Mouse (Mus musculus): ENCODE measurements around the gene Irf2. TPM values are rescaled to one million over a fixed set of nuclear protein-coding genes. Genes with fewer than 3 reads are reported as not detected.

Irf2 gene
- polyA plus RNA-seq, 1 experiment from 2014 or later = 6.4 TPM

DNA sequence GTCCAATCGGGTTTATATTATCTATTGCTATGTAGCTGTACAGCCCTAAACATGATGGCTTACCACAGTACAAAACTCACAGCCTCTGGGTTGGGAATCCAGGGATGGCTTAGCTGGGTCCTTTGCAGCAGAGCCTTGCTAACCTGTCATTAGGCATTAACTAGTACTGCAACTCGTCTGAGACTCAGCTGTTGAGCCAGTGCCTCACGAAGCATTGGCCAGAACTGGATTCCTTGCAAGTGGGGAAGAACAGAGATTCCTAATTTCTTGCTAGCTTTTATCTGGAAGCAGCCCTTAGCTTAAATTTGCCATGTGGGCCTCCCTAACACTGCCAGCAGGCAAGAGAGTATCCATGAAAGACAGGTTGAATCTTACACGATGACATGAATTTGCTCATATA is 104.3 kb downstream of the Irf2 start:
- Histone ChIP-seq H3K4me2 (ENCODE audit: low read length) (no peak overlapping the region), H3K4me3 (replicated peaks; ENCODE audit: low read depth, low read length) (no peak overlapping the region), H3K36me3 (ENCODE audit: control insufficient read depth, insufficient read depth, low read length) (no peaks in the 10 kb centered on the region), H3K9ac (replicated peaks; ENCODE audit: low read length) (no peak overlapping the region), H3K27ac (replicated peaks; ENCODE audit: low read depth, low read length) (no peak overlapping the region), H3K27me3 (ENCODE audit: control insufficient read depth, insufficient read depth, low read length) (no peaks in the 10 kb centered on the region), H3K9me3 (ENCODE audit: control insufficient read depth, low read length) (no peaks in the 10 kb centered on the region), H3K4me1 (ENCODE audit: control insufficient read depth, insufficient read depth, low read length) (no peaks in the 10 kb centered on the region)
- 91% methylated on average over 4 of the region's 4 CpGs for WGBS
- ATAC-seq (ENCODE audit: low FRiP score, low TSS enrichment) (no peak), DNase-seq (no peak)

DNA sequence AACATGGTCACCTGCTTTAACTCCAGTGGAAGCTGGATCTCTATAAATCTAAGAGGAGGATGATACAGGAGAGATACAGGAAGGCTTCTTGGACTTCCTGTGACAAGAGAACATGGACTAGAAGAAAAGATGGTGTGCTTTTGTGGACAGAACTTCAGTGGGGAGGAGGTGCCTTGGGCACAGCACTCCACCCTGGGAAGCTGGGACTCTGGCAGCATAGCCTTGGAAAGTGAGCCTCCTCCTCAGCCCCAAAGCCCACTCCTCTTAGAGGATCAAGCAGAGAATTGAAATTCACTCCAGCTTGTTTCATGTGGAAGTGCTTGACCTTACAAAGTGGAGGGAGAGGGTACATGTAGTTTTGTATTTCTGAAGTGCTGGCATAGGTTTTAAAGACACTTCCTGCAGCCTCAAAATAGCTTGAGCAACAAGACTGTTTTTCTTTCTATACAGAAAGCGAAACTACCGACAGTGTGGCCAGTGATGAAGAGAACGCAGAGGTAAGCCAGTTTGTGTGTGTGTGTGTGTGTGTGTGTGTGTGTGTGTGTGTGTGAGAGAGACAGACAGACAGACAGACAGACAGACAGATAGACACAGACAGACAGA is 104.9 kb downstream of the Irf2 start:
- Histone ChIP-seq H3K36me3 (ENCODE audit: control insufficient read depth, insufficient read depth, low read length) (no peaks in the 10 kb centered on the region), H3K9ac (replicated peaks; ENCODE audit: low read length) (no peak overlapping the region), H3K27me3 (ENCODE audit: control insufficient read depth, insufficient read depth, low read length) (no peaks in the 10 kb centered on the region), H3K27ac (replicated peaks; ENCODE audit: low read depth, low read length) (no peak overlapping the region), H3K4me1 (ENCODE audit: control insufficient read depth, insufficient read depth, low read length) (no peaks in the 10 kb centered on the region), H3K4me3 (replicated peaks; ENCODE audit: low read depth, low read length) (no peak overlapping the region), H3K9me3 (ENCODE audit: control insufficient read depth, low read length) (no peaks in the 10 kb centered on the region), H3K4me2 (ENCODE audit: low read length) (no peak overlapping the region)
- ATAC-seq (ENCODE audit: low FRiP score, low TSS enrichment) = no peak
- 98% methylated on average over 3 of the region's 3 CpGs for WGBS
- DNase-seq = no peak

DNA sequence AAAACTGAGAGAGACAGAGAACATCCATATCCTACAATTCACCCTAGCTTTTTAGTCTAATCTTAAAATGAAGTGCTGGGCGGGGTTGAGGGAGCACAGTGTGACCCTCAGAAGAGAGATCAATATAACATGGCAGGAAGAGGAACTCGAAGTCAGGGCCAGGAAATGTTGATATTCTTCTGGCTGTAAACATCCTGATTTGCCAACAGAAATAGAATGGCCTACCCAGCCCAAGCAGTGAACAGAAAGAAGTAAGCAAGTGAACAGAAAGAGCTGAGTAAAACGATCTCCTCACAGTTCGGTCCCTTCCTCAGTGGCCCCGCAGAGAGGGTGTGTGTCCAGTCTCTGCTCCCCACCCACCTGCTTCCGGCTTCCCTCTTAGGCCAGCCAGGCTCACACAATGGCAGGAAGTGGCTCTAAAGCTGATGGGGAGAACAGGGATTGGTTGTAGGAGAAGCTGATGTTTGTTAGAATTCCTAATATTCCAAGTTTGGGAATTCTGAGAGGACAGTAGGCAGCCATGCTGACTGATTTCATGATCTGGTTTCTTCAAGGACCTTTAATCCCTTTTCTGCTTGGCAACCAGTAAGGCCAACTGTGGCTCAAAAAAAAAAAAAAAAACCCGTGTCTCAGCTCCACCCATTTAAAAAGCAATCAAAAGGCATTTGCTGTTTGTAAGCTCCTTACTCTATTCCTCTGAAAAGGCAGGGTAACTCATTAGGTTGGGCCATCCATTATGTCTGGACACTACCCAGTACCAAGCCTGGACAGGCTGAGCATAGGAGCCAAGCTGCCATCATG is 105.6 kb downstream of the Irf2 start:
- H3K9ac ChIP-seq (replicated peaks; ENCODE audit: low read length) = no peak overlapping the region
- no peak for ATAC-seq (ENCODE audit: low FRiP score, low TSS enrichment)
- DNase-seq = no peak
- H3K4me3 ChIP-seq (replicated peaks; ENCODE audit: low read depth, low read length) = no peak overlapping the region
- no peaks in the 10 kb centered on the region for H3K9me3 ChIP-seq (ENCODE audit: control insufficient read depth, low read length)
- WGBS = 71% methylated on average over 7 of the region's 7 CpGs
- H3K4me2 ChIP-seq (ENCODE audit: low read length) = no peak overlapping the region
- no peak overlapping the region for H3K27ac ChIP-seq (replicated peaks; ENCODE audit: low read depth, low read length)
- no peaks in the 10 kb centered on the region for H3K27me3 ChIP-seq (ENCODE audit: control insufficient read depth, insufficient read depth, low read length)
- H3K36me3 ChIP-seq (ENCODE audit: control insufficient read depth, insufficient read depth, low read length) = no peaks in the 10 kb centered on the region
- H3K4me1 ChIP-seq (ENCODE audit: control insufficient read depth, insufficient read depth, low read length) = no peaks in the 10 kb centered on the region

DNA sequence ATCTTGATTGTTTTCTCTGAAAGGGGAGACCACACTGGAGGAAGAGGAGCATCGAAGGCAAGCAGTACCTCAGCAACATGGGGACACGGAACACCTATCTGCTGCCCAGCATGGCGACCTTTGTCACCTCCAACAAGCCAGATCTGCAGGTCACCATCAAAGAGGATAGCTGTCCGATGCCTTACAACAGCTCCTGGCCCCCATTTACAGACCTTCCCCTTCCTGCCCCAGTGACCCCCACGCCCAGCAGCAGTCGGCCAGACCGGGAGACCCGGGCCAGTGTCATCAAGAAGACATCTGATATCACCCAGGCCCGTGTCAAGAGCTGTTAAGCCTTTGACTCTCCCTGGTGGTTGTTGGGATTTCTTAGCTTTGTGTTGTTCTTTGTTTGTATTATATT is 106.4 kb downstream of the Irf2 start:
- WGBS = 95% methylated on average over 9 of the region's 9 CpGs
- DNase-seq (no peak), ATAC-seq (ENCODE audit: low FRiP score, low TSS enrichment) (no peak)
- H3K9me3 ChIP-seq (ENCODE audit: control insufficient read depth, low read length) = no peaks in the 10 kb centered on the region
- H3K27ac ChIP-seq (replicated peaks; ENCODE audit: low read depth, low read length) = no peak overlapping the region
- no peaks in the 10 kb centered on the region for H3K36me3 ChIP-seq (ENCODE audit: control insufficient read depth, insufficient read depth, low read length)
- no peak overlapping the region for H3K4me2 ChIP-seq (ENCODE audit: low read length)
- no peak overlapping the region for H3K9ac ChIP-seq (replicated peaks; ENCODE audit: low read length)
- H3K27me3 ChIP-seq (ENCODE audit: control insufficient read depth, insufficient read depth, low read length) = no peaks in the 10 kb centered on the region
- H3K4me1 ChIP-seq (ENCODE audit: control insufficient read depth, insufficient read depth, low read length) = no peaks in the 10 kb centered on the region
- H3K4me3 ChIP-seq (replicated peaks; ENCODE audit: low read depth, low read length) = no peak overlapping the region

DNA sequence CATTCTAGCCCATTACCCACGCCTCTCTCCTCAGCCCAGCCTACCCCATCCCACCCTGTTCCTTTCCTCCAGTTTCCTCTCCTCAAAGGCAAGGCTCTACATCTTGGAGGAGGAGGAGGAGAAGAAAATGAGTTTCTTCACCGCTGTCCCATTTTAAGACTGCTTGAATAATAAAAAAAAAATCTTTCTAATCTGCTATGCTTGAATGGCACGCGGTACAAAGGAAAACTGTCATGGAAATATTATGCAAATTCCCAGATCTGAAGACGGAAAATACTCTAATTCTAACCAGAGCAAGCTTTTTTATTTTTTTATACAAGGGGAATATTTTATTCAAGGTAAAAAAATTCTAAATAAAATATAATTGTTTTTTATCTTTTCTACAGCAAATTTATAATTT is 107.4 kb downstream of the Irf2 start:
- H3K4me2 ChIP-seq (ENCODE audit: low read length) = no peak overlapping the region
- H3K9me3 ChIP-seq (ENCODE audit: control insufficient read depth, low read length) = no peaks in the 10 kb centered on the region
- H3K27ac ChIP-seq (replicated peaks; ENCODE audit: low read depth, low read length) = no peak overlapping the region
- H3K4me3 ChIP-seq (replicated peaks; ENCODE audit: low read depth, low read length) = no peak overlapping the region
- DNase-seq (no peak), ATAC-seq (ENCODE audit: low FRiP score, low TSS enrichment) (no peak)
- no peaks in the 10 kb centered on the region for H3K4me1 ChIP-seq (ENCODE audit: control insufficient read depth, insufficient read depth, low read length)
- no peaks in the 10 kb centered on the region for H3K27me3 ChIP-seq (ENCODE audit: control insufficient read depth, insufficient read depth, low read length)
- no peak overlapping the region for H3K9ac ChIP-seq (replicated peaks; ENCODE audit: low read length)
- WGBS = 83% methylated on average over 5 of the region's 5 CpGs
- no peaks in the 10 kb centered on the region for H3K36me3 ChIP-seq (ENCODE audit: control insufficient read depth, insufficient read depth, low read length)

DNA sequence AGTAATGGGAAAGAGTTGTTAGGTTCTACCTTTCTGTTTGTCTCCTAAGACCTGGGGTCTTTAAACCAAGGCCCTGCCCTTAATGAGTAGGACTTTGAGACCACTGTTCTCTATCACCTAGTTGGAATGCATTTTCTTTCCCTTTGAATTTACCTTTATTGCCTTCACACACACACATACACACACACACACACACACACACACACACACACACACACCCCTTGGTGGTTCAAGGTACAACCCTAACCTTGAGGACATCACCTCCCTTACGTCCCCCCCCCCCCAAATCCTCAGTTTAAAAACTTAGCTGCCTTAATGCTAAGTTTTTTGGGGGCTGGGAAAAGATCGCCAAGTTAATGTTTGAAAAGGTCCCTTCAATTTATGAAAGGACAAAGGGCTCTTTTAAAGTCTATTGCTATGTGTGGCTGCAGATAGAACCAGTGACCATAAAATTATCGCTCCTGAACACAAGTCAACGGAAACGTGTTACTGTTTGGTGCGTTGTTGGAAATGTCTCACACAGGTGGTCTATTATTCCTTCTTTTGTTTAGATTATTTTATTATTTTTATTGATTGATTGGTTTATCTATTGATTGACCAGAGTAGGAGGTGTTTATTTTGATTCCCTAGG is 108.6 kb downstream of the Irf2 start:
- 95% methylated on average over 6 of the region's 6 CpGs for WGBS
- H3K36me3 ChIP-seq (ENCODE audit: control insufficient read depth, insufficient read depth, low read length) = no peaks in the 10 kb centered on the region
- no peak overlapping the region for H3K4me3 ChIP-seq (replicated peaks; ENCODE audit: low read depth, low read length)
- no peak overlapping the region for H3K27ac ChIP-seq (replicated peaks; ENCODE audit: low read depth, low read length)
- no peaks in the 10 kb centered on the region for H3K4me1 ChIP-seq (ENCODE audit: control insufficient read depth, insufficient read depth, low read length)
- H3K27me3 ChIP-seq (ENCODE audit: control insufficient read depth, insufficient read depth, low read length) = no peaks in the 10 kb centered on the region
- no peaks in the 10 kb centered on the region for H3K9me3 ChIP-seq (ENCODE audit: control insufficient read depth, low read length)
- no peak for ATAC-seq (ENCODE audit: low FRiP score, low TSS enrichment)
- no peak overlapping the region for H3K4me2 ChIP-seq (ENCODE audit: low read length)
- DNase-seq = no peak
- no peak overlapping the region for H3K9ac ChIP-seq (replicated peaks; ENCODE audit: low read length)

DNA sequence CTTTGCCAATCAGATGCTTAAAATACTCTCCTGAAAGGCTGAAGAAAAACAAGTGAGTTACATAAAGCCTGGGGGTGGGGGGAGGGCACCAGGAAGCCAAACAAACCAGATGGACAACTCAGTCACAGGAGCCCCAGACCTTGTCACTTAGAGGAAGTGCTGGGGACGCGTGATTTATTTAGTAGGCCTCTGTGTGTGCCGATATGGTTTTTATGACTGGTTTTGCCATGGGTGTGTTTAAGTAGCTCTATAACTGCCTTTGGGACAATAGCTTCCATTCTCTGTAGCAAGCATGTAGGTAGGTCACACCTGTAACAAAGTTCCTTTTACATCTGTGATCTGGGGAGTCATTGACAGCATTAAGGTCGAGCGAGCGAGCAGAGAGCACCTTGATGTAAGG is 109.4 kb downstream of the Irf2 start:
- H3K4me3 ChIP-seq (replicated peaks; ENCODE audit: low read depth, low read length) = no peak overlapping the region

DNA sequence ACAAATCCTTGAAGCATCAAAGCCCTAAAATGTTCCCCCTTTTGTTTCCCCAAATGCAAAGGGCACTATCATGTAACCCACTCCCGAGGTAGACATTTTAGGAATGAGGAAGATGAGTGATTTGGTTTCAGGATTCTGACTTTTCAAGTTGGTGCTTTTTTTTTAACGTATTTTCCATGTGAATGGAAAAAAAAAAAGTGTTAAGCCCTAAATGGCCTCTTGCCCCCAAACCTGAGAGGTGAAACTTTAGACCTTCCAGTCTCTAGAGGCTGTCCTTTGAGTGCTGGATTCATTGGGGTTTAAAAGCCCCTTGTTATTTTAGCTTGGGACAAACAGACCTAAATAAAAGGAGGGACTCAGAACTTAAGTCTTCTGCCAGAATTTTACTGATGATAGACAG is 109.9 kb downstream of the Irf2 start:
- no peaks in the 10 kb centered on the region for H3K27me3 ChIP-seq (ENCODE audit: control insufficient read depth, insufficient read depth, low read length)
- no peak overlapping the region for H3K4me2 ChIP-seq (ENCODE audit: low read length)
- no peak overlapping the region for H3K27ac ChIP-seq (replicated peaks; ENCODE audit: low read depth, low read length)
- 51% methylated on average over 2 of the region's 2 CpGs for WGBS
- no peaks in the 10 kb centered on the region for H3K36me3 ChIP-seq (ENCODE audit: control insufficient read depth, insufficient read depth, low read length)
- ATAC-seq (ENCODE audit: low FRiP score, low TSS enrichment) = no peak
- no peak overlapping the region for H3K4me3 ChIP-seq (replicated peaks; ENCODE audit: low read depth, low read length)
- no peaks in the 10 kb centered on the region for H3K4me1 ChIP-seq (ENCODE audit: control insufficient read depth, insufficient read depth, low read length)
- no peak overlapping the region for H3K9ac ChIP-seq (replicated peaks; ENCODE audit: low read length)
- no peak for DNase-seq
- no peaks in the 10 kb centered on the region for H3K9me3 ChIP-seq (ENCODE audit: control insufficient read depth, low read length)

More for the DNA sequence above, 109.4 kb downstream of the Irf2 start:
- 88% methylated on average over 6 of the region's 6 CpGs for WGBS
- no peaks in the 10 kb centered on the region for H3K9me3 ChIP-seq (ENCODE audit: control insufficient read depth, low read length)
- no peak overlapping the region for H3K9ac ChIP-seq (replicated peaks; ENCODE audit: low read length)
- no peaks in the 10 kb centered on the region for H3K36me3 ChIP-seq (ENCODE audit: control insufficient read depth, insufficient read depth, low read length)
- ATAC-seq (ENCODE audit: low FRiP score, low TSS enrichment) (no peak), DNase-seq (no peak)
- no peaks in the 10 kb centered on the region for H3K27me3 ChIP-seq (ENCODE audit: control insufficient read depth, insufficient read depth, low read length)
- no peak overlapping the region for H3K27ac ChIP-seq (replicated peaks; ENCODE audit: low read depth, low read length)
- H3K4me2 ChIP-seq (ENCODE audit: low read length) = no peak overlapping the region
- no peaks in the 10 kb centered on the region for H3K4me1 ChIP-seq (ENCODE audit: control insufficient read depth, insufficient read depth, low read length)

Data from midbrain, embryonic 14.5 days (tissue).